Mouse (Mus musculus) gastrocnemius, adult 8-10 months (tissue): ENCODE measurements around the gene Zfp488. TPM values are rescaled to one million over a fixed set of nuclear protein-coding genes. Genes with fewer than 3 reads are reported as not detected.
A peak's percentile ranks its signal among the peaks of the same experiment; 100 is the strongest.

ENCODE experiments used
- DNase-seq, 2 experiments: peaks; one replicate each; pipeline ENCODE4 v3.0.0; 2022; ENCODE audit warnings: low spot score in 2 of 2
- total RNA-seq, 4 experiments: library from RNA; stranded (reverse); gene quantifications; 2 replicates each; pipeline ENCODE4 v1.2.4; 2022

The Zfp488 gene
- total RNA-seq: under 1 TPM in 1 of 4 experiments, not detected in 3; 0.07 TPM

DNA sequence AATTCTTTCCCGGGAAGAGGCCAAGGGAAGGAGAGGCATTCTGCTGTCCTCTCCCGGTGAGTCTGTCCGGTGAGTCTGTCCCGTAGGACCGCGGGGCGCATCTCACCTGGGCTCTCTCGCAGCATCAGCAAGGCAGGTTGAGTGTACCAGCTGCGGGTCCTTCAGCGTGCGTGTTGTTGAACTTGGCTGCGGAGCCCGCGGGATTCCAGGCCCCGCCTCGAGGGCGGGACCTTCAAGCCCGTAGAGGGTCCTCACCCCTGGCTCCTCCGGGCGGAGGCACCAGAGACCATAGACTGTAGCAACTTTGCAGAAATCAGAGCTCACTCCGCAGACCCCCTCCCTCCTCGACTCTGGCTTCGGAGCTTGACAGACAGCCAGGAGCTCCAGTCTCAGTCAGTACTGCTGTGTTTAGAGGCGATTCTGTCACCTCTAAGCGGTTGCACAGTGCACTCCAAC, at the start of gene Zfp488:
Zfp488 (minus strand) TSS at position 161 of the 456 bp plus-strand sequence.
- DNase-seq: no peak

DNA sequence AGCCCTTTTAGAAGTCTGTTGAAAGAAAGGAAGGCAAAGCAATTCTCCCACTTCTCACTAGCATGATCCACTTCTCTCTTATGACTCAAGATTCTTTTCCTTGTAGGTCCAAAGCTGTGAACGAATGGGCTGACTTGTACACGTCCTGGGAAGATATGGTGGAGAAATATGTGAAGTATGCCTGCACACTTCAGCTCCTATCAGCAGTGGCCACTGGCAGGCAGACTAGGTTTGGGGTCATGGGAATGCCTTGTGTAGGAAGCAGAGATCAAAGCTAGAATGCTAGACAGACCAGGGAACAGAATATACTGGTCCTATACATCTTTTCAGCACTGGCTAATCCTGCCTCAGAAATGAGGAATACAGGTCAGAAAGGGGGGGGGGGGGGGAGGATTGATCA, 48.1 kb upstream of the Zfp488 start:
- no peak for DNase-seq

GRCm38 (mm10) chr14:34016938-34017337, 38.4 kb upstream of the Zfp488 start:
- DNase-seq: no peak

DNA sequence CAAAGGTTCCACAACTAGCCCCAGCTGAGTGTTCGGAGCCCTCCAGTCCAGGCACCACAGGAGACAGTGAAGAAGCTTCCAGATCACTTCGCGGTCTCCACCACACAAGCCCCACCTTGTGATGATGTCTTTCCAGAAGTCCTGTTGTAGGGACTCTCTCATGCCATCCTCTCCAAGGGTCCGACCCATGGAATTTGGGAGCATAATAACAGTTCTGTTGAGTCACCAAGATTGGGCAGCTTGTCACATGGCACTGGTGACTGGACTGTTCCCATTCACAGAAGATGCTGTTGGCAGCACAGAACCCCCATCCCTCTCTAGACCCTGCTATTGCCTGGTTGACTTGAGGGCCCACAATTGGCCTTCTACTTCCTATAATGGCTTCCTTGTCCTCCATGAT, 37.8 kb upstream of the Zfp488 start, which contains the start of gene Gm5460:
Gm5460 (plus strand) TSS at position 378 of the 400 bp plus-strand sequence.
- no peak for DNase-seq

- no peak for DNase-seq
Measured at GRCm38 (mm10) chr14:34015063-34015462, 36.5 kb upstream of the Zfp488 start, which contains the start of gene Gm30083. Gene Gm30083, minus strand, starts transcription at chr14:34015182.

DNA sequence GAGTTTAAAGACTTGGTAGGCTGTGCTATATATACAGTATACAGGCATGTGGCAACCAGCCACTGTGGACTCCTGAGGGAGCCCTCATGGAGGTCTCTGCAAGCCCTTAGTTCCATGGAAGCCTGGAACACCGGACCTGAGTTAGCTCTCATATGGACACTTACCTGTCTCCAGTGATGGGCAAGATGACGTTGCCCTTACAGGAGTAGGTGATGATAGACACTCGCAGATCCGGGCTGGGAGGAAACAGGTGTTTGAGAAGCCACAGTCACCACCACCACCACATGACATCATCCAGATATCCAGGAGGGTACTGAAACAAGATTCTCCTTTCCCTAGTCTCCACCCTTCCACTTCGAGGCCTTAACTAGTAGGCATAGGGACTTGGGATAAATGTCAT, 23.8 kb upstream of the Zfp488 start:
- no peak for DNase-seq

DNA sequence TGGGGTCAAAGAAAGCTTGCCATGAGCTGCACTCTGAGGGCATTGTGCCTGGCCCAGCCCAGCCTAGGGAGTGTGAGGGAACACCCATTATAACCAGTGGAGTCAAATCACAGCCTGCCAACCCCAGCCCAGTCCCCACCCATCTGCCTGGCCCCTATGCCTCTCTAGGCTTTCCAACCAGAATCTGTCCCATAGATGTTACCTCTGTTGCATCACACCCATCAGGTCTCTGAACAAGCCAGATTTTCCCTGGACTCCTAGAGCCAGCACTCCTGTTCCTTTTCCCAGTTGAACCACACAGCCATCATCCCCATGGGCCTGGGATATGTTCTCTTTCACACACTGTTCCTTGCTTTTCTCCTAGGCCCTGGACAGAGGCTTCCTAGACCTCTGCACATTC, 22.9 kb upstream of the Zfp488 start:
- no peak for DNase-seq

DNA sequence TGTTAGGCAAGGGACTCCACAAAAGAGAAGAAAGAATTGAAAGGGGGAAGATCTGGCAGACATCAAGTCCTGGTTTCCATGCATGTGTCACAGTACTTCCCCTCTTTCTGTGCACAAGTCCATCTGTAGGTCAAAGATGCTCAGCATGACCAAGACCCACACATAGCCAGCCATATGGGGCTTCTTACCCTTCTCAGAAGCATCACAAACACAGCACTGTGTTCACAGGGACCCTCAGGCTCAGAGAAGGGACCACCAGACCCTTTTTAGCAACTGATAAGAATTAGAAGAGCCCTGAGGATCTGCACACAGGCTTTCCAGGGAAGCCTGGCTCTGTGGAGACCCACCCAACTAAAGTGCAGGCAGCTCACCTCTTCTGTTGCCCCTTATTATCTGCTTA, 21.5 kb upstream of the Zfp488 start:
- no peak for DNase-seq

GRCm38 (mm10) chr14:33997427-33997826, 18.9 kb upstream of the Zfp488 start:
- DNase-seq: no peak

DNA sequence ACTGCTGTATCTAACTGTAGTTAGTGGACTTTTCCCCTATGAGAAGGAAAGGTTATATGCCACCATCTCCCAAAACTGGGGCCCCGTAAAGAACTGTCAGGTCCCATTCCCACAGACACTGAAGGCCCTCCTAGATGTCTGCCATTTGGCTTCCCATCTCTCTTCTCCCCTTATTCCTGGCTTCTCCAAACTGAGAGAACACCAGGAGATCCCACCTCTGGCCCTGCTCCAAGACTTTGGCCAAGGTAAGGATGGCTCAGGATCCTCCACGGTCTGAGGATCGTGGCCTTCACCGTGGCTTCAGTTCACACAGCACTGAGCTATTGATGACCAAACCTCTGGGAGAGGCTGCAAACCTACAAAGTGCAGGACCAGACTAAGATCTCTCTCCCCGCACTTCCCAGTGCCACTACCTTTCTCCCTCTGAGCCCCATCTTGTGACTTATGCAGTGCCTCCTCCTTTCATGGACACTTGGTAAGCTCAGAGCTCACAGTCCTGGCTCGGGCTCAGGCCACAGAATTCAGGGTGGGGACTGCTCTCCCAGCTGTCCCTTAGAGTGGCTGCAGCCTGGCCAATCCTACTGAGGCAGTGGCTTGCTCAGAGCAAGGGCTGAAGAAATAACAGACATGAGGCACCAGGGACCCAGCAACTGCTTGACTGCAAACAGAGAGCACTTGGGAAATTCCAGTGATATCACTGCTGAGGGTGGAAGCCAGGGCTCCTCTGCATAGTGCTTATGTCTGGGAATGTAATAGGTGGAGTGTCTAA, 15.1 kb upstream of the Zfp488 start:
- peak in 1 of 2 experiments; percentile 2 for DNase-seq

- no peak for DNase-seq
Measured at GRCm38 (mm10) chr14:33993051-33993450, 14.5 kb upstream of the Zfp488 start.

DNA sequence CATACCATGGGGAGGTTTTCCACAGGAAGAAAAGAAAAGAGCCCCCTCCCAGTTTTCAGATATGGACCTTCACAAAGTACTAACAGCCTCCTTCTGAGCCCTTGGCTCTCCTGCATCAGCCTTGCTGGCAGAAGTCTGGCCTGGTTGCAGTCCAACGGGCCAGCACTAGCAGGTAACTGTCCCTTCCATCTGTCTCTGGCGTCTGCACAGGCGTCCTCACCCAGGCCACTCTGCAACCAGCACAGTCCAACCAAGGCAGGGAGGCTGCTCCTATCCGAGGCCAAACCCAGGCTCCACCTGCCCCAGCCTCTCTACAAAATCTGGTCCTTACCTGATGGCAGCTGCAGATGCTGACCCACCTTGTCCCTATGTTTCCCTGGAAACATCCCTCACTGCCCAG, 13.4 kb upstream of the Zfp488 start:
- no peak for DNase-seq

- no peak for DNase-seq
Measured at GRCm38 (mm10) chr14:33989201-33989600, 10.6 kb upstream of the Zfp488 start.

DNA sequence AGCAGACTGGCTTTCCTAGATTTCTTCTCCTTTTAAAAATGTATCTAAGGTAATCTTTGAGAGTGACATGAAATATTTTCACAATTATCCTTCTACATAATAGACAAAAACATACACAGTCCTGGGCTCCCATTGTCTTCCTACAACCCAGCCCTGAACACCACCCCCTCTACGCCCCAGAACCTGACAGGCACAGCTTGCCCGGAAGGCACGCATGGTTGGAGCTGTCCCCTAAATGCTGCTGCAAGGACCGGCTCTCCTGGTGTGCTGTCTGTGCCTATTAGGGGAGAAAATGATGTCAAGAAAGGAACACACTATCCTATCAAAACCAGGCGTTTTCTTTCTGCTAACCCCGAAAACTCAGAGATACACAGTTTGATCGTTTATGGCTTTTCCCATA, 816 bp downstream of the Zfp488 start:
- DNase-seq: no peak

DNA sequence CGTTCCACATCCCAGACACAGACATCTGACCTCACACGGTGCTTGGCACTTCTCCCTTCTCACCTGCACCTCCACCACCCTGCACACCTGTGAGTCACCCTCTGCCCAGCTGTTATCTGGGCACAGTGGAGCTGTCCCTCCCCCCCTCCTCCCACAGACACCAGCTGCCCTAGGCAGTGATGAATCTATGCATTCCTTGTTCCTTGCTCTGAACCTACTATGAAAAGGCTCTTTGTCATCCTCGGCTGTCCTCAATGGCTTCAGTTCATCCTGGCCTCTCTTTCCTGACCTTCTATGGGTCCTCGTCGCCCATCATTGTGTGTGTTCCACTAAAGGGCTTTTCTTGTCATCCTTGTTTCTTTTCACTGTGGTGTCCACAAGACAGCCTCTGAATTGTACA, 3.8 kb downstream of the Zfp488 start:
- no peak for DNase-seq

GRCm38 (mm10) chr14:33972679-33973078, 5.9 kb downstream of the Zfp488 start:
- DNase-seq: no peak

DNA sequence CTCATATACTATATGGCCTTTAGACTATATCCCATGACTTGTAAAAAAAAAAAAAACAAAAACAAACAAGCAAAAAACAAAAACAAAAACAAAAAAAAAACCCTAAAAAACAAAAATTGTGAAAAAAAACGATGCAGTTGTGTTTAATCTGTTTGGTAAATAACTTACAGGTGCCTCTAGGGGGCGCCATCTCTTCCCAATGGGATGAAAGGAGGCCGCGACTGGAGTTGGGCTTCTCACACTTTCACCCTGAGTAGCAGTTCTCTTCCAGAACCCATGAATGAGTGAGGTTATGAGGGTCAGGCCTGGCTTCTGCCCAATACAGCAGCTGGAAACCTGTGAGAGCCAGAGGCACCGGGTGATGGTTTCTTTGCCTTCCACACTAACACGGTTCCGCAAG, 12.9 kb downstream of the Zfp488 start:
- no peak for DNase-seq

- DNase-seq: no peak
Measured at GRCm38 (mm10) chr14:33959341-33959740, 19.2 kb downstream of the Zfp488 start.

DNA sequence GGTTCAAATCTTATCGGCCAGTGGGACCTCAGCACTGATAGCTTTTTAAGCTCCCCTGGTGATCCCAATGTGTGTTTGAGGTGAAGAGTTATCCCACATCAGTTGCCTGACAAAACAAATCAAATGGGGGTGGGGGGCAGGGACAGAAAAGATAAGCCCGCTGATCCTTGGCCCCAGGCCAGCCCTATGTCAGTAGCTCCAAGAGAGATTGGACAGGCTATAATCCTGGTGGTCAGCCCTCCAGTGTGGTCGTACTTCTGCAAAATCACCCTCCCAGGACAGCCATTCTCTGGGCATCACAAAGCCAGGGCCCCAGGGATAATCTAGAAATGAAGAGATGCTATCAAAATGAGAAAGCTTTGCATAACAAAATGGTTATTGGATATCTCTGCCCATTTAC, 19.7 kb downstream of the Zfp488 start:
- no peak for DNase-seq

DNA sequence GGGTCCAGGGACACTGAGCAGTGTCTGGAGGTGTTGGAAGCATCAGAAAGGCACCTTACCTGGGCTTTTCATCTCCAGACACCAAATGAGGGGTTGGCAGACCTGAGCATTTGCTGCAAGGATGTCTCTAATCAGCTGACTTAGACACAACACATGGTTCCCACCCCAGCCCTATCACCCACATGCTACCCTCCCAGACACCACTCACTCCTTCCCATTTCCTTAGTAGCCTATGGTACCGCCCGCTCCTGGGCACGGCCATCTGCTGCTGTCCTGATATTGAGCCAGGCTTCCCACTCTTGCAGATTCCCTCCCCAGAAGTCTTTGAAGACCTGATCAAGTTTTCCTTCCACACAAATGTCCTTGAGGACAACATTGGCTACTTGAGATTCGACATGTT, 20.4 kb downstream of the Zfp488 start:
- DNase-seq: no peak

GRCm38 (mm10) chr14:33956055-33956454, 22.5 kb downstream of the Zfp488 start:
- no peak for DNase-seq

GRCm38 (mm10) chr14:33953761-33954160, 24.8 kb downstream of the Zfp488 start, which contains the start of gene Rbp3:
Gene Rbp3, plus strand, starts transcription at chr14:33954003.
- no peak for DNase-seq
